Mouse (Mus musculus) testis, adult 2 months (tissue): Measurements from ENCODE around the gene Naglu. TPM values are rescaled to one million over a fixed set of nuclear protein-coding genes. Genes with fewer than 3 reads are reported as not detected.

Experiments
- H3K27ac ChIP-seq: fragments of 200-500 bp; 2 replicates; pipeline ENCODE4 v1.5.1; 2012; ENCODE audit warnings: low read depth, low read length; ENCODE audit not compliant: control insufficient read depth, insufficient read depth
- H3K27me3 ChIP-seq: fragments of 200-500 bp; 2 replicates; pipeline ENCODE4 v1.6.1; 2012; ENCODE audit warnings: mild to moderate bottlenecking, low read length, moderate library complexity; ENCODE audit not compliant: control insufficient read depth, insufficient read depth
- H3K36me3 ChIP-seq: fragments of 200-500 bp; 2 replicates; pipeline ENCODE4 v1.6.1; 2012; ENCODE audit warnings: mild to moderate bottlenecking, low read length; ENCODE audit not compliant: control insufficient read depth, insufficient read depth
- H3K4me1 ChIP-seq: fragments of 200-500 bp; 2 replicates; pipeline ENCODE4 v1.6.1; 2012; ENCODE audit warnings: low read length; ENCODE audit not compliant: control insufficient read depth, insufficient read depth
- H3K4me3 ChIP-seq: fragments of 200-500 bp; 2 replicates; pipeline ENCODE4 v1.5.1; 2012; ENCODE audit warnings: low read depth, mild to moderate bottlenecking, low read length, moderate library complexity, mixed read lengths; ENCODE audit not compliant: control insufficient read depth
- CTCF ChIP-seq: fragments of 200-500 bp; IDR thresholded peaks from 2 replicates; pipeline ENCODE4 v1.5.1; 2012; ENCODE audit warnings: low read depth, mild to moderate bottlenecking, inconsistent platforms, low read length, moderate library complexity; ENCODE audit not compliant: control insufficient read depth, insufficient read depth, insufficient replicate concordance
- POLR2A ChIP-seq: fragments of 200-500 bp; IDR thresholded peaks from 2 replicates; pipeline ENCODE4 v1.6.1; 2012; ENCODE audit warnings: low read depth, mild to moderate bottlenecking, inconsistent platforms, low read length, moderate library complexity; ENCODE audit not compliant: control insufficient read depth
- polyA plus RNA-seq: library from polyadenylated mRNA; depleted of rRNA; stranded (reverse); fragments of >200 nt; gene quantifications from 2 replicates; pipeline ENCODE4 v1.2.3, GENCODE M21; 2012

Gene Naglu
- polyA plus RNA-seq, 1 experiment = 46.2 TPM

- peaks cover 17% of the 10 kb centered on the region for H3K4me1 ChIP-seq
- no peaks in the 10 kb centered on the region for H3K27me3 ChIP-seq
- no peak overlapping the region for H3K4me3 ChIP-seq
- TF ChIP-seq CTCF (no peak), POLR2A (no peak)
- peak overlapping the region; percentile 76 for H3K27ac ChIP-seq
- no peaks in the 10 kb centered on the region for H3K36me3 ChIP-seq
These were observed 6.0 kb upstream of the Naglu start for GRCm38 (mm10) chr11:101063676-101064327.

- no peak overlapping the region for H3K4me3 ChIP-seq
- H3K36me3 ChIP-seq = no peaks in the 10 kb centered on the region
- H3K4me1 ChIP-seq = peaks cover 16% of the 10 kb centered on the region
- TF ChIP-seq CTCF = no peak
- no peak for TF ChIP-seq POLR2A
- H3K27ac ChIP-seq = peak overlapping the region; percentile 76
- no peaks in the 10 kb centered on the region for H3K27me3 ChIP-seq
These were observed 5.3 kb upstream of the Naglu start for GRCm38 (mm10) chr11:101064462-101064861.

GRCm38 (mm10) chr11:101065002-101065401, 4.8 kb upstream of the Naglu start:
- Histone ChIP-seq H3K4me1 (peaks cover 14% of the 10 kb centered on the region), H3K27me3 (no peaks in the 10 kb centered on the region), H3K36me3 (no peaks in the 10 kb centered on the region), H3K27ac (peak overlapping the region; percentile 82), H3K4me3 (no peak overlapping the region)
- no peak for TF ChIP-seq CTCF
- no peak for TF ChIP-seq POLR2A

- Histone ChIP-seq H3K27ac (peak overlapping the region; percentile 40), H3K27me3 (no peaks in the 10 kb centered on the region), H3K4me1 (peaks cover 22% of the 10 kb centered on the region), H3K36me3 (no peaks in the 10 kb centered on the region), H3K4me3 (peak overlapping the region; percentile 65)
- TF ChIP-seq CTCF (peak; percentile 94), POLR2A (peak; percentile 45; the same call in 1 of the 2 replicates)
These were observed 3.0 kb upstream of the Naglu start for GRCm38 (mm10) chr11:101066549-101067412.

- Histone ChIP-seq H3K4me1 (peaks cover 18% of the 10 kb centered on the region), H3K4me3 (peak overlapping the region; percentile 92), H3K36me3 (no peaks in the 10 kb centered on the region), H3K27ac (peak overlapping the region; percentile 72), H3K27me3 (no peaks in the 10 kb centered on the region)
- no peak for TF ChIP-seq POLR2A
- TF ChIP-seq CTCF = no peak
These were observed 346 bp downstream of the Naglu start for GRCm38 (mm10) chr11:101070189-101070527.

GRCm38 (mm10) chr11:101070987-101071386, 1.2 kb downstream of the Naglu start:
- Histone ChIP-seq H3K4me3 (no peak overlapping the region), H3K4me1 (peaks cover 15% of the 10 kb centered on the region), H3K27me3 (no peaks in the 10 kb centered on the region), H3K27ac (no peak overlapping the region), H3K36me3 (no peaks in the 10 kb centered on the region)
- TF ChIP-seq POLR2A = no peak
- no peak for TF ChIP-seq CTCF

GRCm38 (mm10) chr11:101071810-101072428, 2.1 kb downstream of the Naglu start:
- TF ChIP-seq POLR2A (no peak), CTCF (no peak)
- H3K4me1 ChIP-seq = peaks cover 12% of the 10 kb centered on the region
- no peak overlapping the region for H3K4me3 ChIP-seq
- no peaks in the 10 kb centered on the region; the same call in 1 of the 2 replicates for H3K36me3 ChIP-seq
- no peaks in the 10 kb centered on the region for H3K27me3 ChIP-seq
- no peak overlapping the region for H3K27ac ChIP-seq
